Mouse (Mus musculus): Measurements from ENCODE around the gene Itgb3. TPM values are rescaled to one million over a fixed set of nuclear protein-coding genes. Genes with fewer than 3 reads are reported as not detected.

Itgb3 gene
- polyA plus RNA-seq, 1 experiment from 2014 or later: 3.5 TPM

- no peak overlapping the region for H3K9ac ChIP-seq (ENCODE audit: low read length)
- no peaks in the 10 kb centered on the region for H3K27me3 ChIP-seq (ENCODE audit: control insufficient read depth, insufficient read depth, low read length)
- no peak overlapping the region for H3K4me2 ChIP-seq (ENCODE audit: low read depth, low read length)
- peaks cover 13% of the 10 kb centered on the region for H3K4me1 ChIP-seq (ENCODE audit: control insufficient read depth, insufficient read depth, low read length)
- H3K4me3 ChIP-seq (ENCODE audit: low read length): no peak overlapping the region
- H3K36me3 ChIP-seq (ENCODE audit: control insufficient read depth, insufficient read depth): no peaks in the 10 kb centered on the region
- no peaks in the 10 kb centered on the region for H3K9me3 ChIP-seq (replicated peaks; ENCODE audit: control insufficient read depth, low read length)
- ATAC-seq (replicated peaks; ENCODE audit: extremely low read depth, insufficient read depth, low FRiP score): 0 out of 2 replicates have a peak, but pooled peaks have one; percentile 19
- H3K27ac ChIP-seq (ENCODE audit: low read length): peak overlapping the region; percentile 37; the same call in 1 of the 2 replicates
- 39% methylated on average over 6 of the region's 6 CpGs for WGBS
Observed at GRCm38 (mm10) chr11:104624791-104625391, 17.1 kb downstream of the Itgb3 start.

- Histone ChIP-seq H3K4me3 (ENCODE audit: low read length) (no peak overlapping the region), H3K36me3 (ENCODE audit: control insufficient read depth, insufficient read depth) (no peaks in the 10 kb centered on the region), H3K9me3 (replicated peaks; ENCODE audit: control insufficient read depth, low read length) (no peaks in the 10 kb centered on the region), H3K27me3 (ENCODE audit: control insufficient read depth, insufficient read depth, low read length) (no peaks in the 10 kb centered on the region), H3K9ac (ENCODE audit: low read length) (no peak overlapping the region), H3K4me1 (ENCODE audit: control insufficient read depth, insufficient read depth, low read length) (peaks cover 13% of the 10 kb centered on the region), H3K27ac (ENCODE audit: low read length) (peak overlapping the region; percentile 37; the same call in 1 of the 2 replicates), H3K4me2 (ENCODE audit: low read depth, low read length) (no peak overlapping the region)
- 30% methylated on average over 12 of the region's 12 CpGs for WGBS
- peak; percentile 68 for ATAC-seq (replicated peaks; ENCODE audit: extremely low read depth, insufficient read depth, low FRiP score)
Observed at GRCm38 (mm10) chr11:104625453-104626402, 17.9 kb downstream of the Itgb3 start.

GRCm38 (mm10) chr11:104626635-104627034, 18.8 kb downstream of the Itgb3 start:
- H3K4me3 ChIP-seq (ENCODE audit: low read length): no peak overlapping the region
- no peak overlapping the region for H3K9ac ChIP-seq (ENCODE audit: low read length)
- no peaks in the 10 kb centered on the region for H3K9me3 ChIP-seq (replicated peaks; ENCODE audit: control insufficient read depth, low read length)
- no peaks in the 10 kb centered on the region for H3K36me3 ChIP-seq (ENCODE audit: control insufficient read depth, insufficient read depth)
- H3K4me1 ChIP-seq (ENCODE audit: control insufficient read depth, insufficient read depth, low read length): peaks cover 13% of the 10 kb centered on the region
- H3K4me2 ChIP-seq (ENCODE audit: low read depth, low read length): no peak overlapping the region
- no peaks in the 10 kb centered on the region for H3K27me3 ChIP-seq (ENCODE audit: control insufficient read depth, insufficient read depth, low read length)
- no peak overlapping the region for H3K27ac ChIP-seq (ENCODE audit: low read length)
- ATAC-seq (replicated peaks; ENCODE audit: extremely low read depth, insufficient read depth, low FRiP score): no peak

- no peak overlapping the region for H3K27ac ChIP-seq (ENCODE audit: low read length)
- H3K4me3 ChIP-seq (ENCODE audit: low read length): no peak overlapping the region
- no peaks in the 10 kb centered on the region for H3K27me3 ChIP-seq (ENCODE audit: control insufficient read depth, insufficient read depth, low read length)
- H3K9ac ChIP-seq (ENCODE audit: low read length): no peak overlapping the region
- ATAC-seq (replicated peaks; ENCODE audit: extremely low read depth, insufficient read depth, low FRiP score): no peak
- H3K9me3 ChIP-seq (replicated peaks; ENCODE audit: control insufficient read depth, low read length): no peaks in the 10 kb centered on the region
- H3K36me3 ChIP-seq (ENCODE audit: control insufficient read depth, insufficient read depth): no peaks in the 10 kb centered on the region
- WGBS: 63% methylated on average over 11 of the region's 11 CpGs
- no peak overlapping the region for H3K4me2 ChIP-seq (ENCODE audit: low read depth, low read length)
- H3K4me1 ChIP-seq (ENCODE audit: control insufficient read depth, insufficient read depth, low read length): peaks cover 13% of the 10 kb centered on the region
Observed at GRCm38 (mm10) chr11:104627616-104628301, 20.0 kb downstream of the Itgb3 start.

DNA sequence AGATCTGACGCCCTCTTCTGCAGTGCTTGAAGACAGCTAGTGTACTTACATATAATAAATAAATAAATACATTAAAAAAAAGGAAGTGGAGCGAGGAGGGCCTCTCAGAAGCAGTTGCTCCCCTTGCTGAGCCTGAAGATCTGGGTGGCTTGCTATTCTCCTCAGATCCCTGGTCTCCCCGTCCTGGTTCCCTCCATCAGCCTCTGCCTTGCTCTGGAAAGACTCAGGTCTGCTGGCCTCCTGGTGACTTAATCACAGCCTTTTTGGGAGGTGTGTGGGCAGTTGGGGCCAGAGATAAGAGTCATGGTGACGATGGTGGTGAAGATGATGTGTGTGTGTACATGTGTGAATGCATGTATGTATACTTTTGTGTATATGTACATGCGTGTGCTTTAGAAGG, 20.8 kb downstream of the Itgb3 start:
- 77% methylated on average over 5 of the region's 5 CpGs for WGBS

DNA sequence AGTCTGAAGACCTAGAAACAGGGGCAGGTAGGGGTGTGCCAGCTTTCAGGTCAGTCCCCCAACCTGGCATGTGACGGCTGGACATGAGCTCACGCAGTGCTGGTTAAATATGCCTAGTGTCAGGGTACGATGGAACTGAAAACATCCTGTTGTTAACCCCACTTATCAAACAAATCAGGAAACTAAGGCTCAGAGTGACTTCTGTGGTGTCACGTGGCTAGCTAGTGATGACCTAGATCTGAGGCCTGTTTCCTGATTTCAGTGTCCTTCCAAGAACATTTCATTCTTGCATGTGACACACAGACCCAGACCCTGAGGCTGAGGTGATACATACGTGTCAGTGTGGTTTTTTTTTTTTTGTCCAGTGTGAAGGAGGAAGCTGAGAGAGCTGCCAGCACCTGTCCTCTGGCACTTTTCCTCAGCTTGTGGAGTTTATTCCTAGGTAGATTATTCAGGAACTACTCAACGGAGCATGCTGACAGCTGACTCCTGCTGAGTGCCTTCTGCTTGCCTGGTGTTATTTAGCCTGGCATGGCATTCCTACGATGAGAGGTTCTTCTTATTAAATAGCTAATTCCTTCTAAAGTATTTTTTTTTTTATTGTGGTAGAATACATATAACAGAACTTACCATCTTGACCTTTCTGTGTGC, 22.5 kb downstream of the Itgb3 start:
- WGBS: 59% methylated on average over 7 of the region's 7 CpGs
- no peak for ATAC-seq (replicated peaks; ENCODE audit: extremely low read depth, insufficient read depth, low FRiP score)
- H3K4me1 ChIP-seq (ENCODE audit: control insufficient read depth, insufficient read depth, low read length): peaks cover 4% of the 10 kb centered on the region
- H3K4me3 ChIP-seq (ENCODE audit: low read length): no peak overlapping the region
- H3K27me3 ChIP-seq (ENCODE audit: control insufficient read depth, insufficient read depth, low read length): no peaks in the 10 kb centered on the region
- no peak overlapping the region for H3K4me2 ChIP-seq (ENCODE audit: low read depth, low read length)
- H3K27ac ChIP-seq (ENCODE audit: low read length): no peak overlapping the region
- no peaks in the 10 kb centered on the region for H3K9me3 ChIP-seq (replicated peaks; ENCODE audit: control insufficient read depth, low read length)
- H3K9ac ChIP-seq (ENCODE audit: low read length): no peak overlapping the region
- H3K36me3 ChIP-seq (ENCODE audit: control insufficient read depth, insufficient read depth): no peaks in the 10 kb centered on the region

More for the DNA sequence above, 20.8 kb downstream of the Itgb3 start:
- ATAC-seq (replicated peaks; ENCODE audit: extremely low read depth, insufficient read depth, low FRiP score): no peak
- peaks cover 13% of the 10 kb centered on the region for H3K4me1 ChIP-seq (ENCODE audit: control insufficient read depth, insufficient read depth, low read length)
- no peaks in the 10 kb centered on the region for H3K27me3 ChIP-seq (ENCODE audit: control insufficient read depth, insufficient read depth, low read length)
- no peak overlapping the region for H3K9ac ChIP-seq (ENCODE audit: low read length)
- H3K9me3 ChIP-seq (replicated peaks; ENCODE audit: control insufficient read depth, low read length): no peaks in the 10 kb centered on the region
- no peak overlapping the region for H3K4me2 ChIP-seq (ENCODE audit: low read depth, low read length)
- no peak overlapping the region for H3K27ac ChIP-seq (ENCODE audit: low read length)
- H3K4me3 ChIP-seq (ENCODE audit: low read length): no peak overlapping the region
- no peaks in the 10 kb centered on the region for H3K36me3 ChIP-seq (ENCODE audit: control insufficient read depth, insufficient read depth)

DNA sequence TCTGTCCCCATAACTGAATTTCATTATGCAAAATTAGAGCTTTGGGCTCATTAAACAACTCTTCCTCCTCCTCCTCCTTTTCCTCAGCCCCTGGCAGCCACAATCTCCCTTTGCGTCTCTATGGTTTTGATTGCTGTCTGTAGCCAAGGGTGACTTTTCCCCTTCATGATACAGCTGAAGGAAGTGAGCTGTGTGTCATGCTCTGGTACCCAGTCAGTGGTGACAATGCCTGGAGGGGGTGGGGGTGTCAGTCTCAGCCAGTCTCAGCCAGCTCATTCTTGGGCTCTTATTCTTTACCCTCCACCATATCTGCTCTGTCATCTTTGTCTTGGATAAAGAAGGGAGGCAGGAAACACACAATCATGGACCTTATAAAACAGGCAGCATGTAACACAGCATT, 23.5 kb downstream of the Itgb3 start:
- no peak overlapping the region for H3K4me2 ChIP-seq (ENCODE audit: low read depth, low read length)
- no peaks in the 10 kb centered on the region for H3K36me3 ChIP-seq (ENCODE audit: control insufficient read depth, insufficient read depth)
- no peak overlapping the region for H3K27ac ChIP-seq (ENCODE audit: low read length)
- WGBS: 57% methylated on average over 1 of the region's 1 CpGs
- no peaks in the 10 kb centered on the region for H3K27me3 ChIP-seq (ENCODE audit: control insufficient read depth, insufficient read depth, low read length)
- ATAC-seq (replicated peaks; ENCODE audit: extremely low read depth, insufficient read depth, low FRiP score): no peak
- no peaks in the 10 kb centered on the region for H3K9me3 ChIP-seq (replicated peaks; ENCODE audit: control insufficient read depth, low read length)
- peaks cover under 1% of the 10 kb centered on the region for H3K4me1 ChIP-seq (ENCODE audit: control insufficient read depth, insufficient read depth, low read length)
- H3K9ac ChIP-seq (ENCODE audit: low read length): no peak overlapping the region
- H3K4me3 ChIP-seq (ENCODE audit: low read length): no peak overlapping the region

- H3K9ac ChIP-seq (ENCODE audit: low read length): no peak overlapping the region
- no peak overlapping the region for H3K4me2 ChIP-seq (ENCODE audit: low read depth, low read length)
- no peaks in the 10 kb centered on the region for H3K9me3 ChIP-seq (replicated peaks; ENCODE audit: control insufficient read depth, low read length)
- H3K36me3 ChIP-seq (ENCODE audit: control insufficient read depth, insufficient read depth): no peaks in the 10 kb centered on the region
- 82% methylated on average over 14 of the region's 14 CpGs for WGBS
- H3K4me1 ChIP-seq (ENCODE audit: control insufficient read depth, insufficient read depth, low read length): no peaks in the 10 kb centered on the region
- no peaks in the 10 kb centered on the region for H3K27me3 ChIP-seq (ENCODE audit: control insufficient read depth, insufficient read depth, low read length)
- no peak for ATAC-seq (replicated peaks; ENCODE audit: extremely low read depth, insufficient read depth, low FRiP score)
- H3K27ac ChIP-seq (ENCODE audit: low read length): no peak overlapping the region
- no peak overlapping the region for H3K4me3 ChIP-seq (ENCODE audit: low read length)
Observed at GRCm38 (mm10) chr11:104637010-104637409, 29.2 kb downstream of the Itgb3 start.

Data from heart, embryonic 16.5 days (tissue).